Mouse (Mus musculus): ENCODE results near the gene Rnpepl1. TPM values are rescaled to one million over a fixed set of nuclear protein-coding genes. Genes with fewer than 3 reads are reported as not detected.
A peak's percentile ranks its signal among the peaks of the same experiment; 100 is the strongest.

Rnpepl1 gene
- 20.3 and 38.0 TPM in 2 replicates for total RNA-seq (2014; fragmentation: Nextera tagmentation)
- 8.4 and 15.5 TPM in 2 replicates for total RNA-seq (2017)

DNA sequence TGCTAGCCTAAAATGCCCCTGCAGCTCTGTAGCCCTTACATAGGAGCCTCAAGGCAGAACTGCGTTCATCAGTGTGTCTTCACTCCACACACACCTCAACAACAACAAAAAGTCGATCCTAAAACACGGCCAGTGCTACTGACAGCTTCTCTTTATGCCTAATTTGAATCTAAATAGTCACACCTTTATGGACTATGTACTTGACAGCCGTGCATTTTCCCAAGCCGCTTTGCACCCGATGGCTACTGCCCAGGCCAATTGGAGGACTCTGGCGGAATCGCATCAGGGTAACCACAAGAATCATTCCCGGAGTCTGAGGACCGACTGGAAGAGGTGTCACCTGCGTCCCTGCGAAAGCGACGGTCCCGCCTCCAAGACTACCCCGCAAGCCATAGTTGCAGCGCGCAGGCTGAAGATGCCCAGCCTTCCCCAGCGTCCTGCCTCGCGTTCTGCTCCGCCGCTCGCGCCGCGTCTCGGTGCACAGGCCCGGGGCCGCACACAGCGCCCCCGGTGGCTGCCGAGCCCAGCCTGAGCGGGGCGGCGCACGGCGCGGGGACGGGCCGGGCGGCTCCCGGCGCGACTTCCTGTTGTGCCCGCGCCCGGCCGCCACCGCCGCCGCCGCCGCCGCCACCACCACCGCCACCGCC, at the start of gene Rnpepl1:
Gene Rnpepl1 (plus strand): TSS at position 545 of the 647 bp plus-strand sequence.
- peak; percentile 48 for ATAC-seq (replicated peaks; ENCODE audit: poor library complexity, severe bottlenecking)

DNA sequence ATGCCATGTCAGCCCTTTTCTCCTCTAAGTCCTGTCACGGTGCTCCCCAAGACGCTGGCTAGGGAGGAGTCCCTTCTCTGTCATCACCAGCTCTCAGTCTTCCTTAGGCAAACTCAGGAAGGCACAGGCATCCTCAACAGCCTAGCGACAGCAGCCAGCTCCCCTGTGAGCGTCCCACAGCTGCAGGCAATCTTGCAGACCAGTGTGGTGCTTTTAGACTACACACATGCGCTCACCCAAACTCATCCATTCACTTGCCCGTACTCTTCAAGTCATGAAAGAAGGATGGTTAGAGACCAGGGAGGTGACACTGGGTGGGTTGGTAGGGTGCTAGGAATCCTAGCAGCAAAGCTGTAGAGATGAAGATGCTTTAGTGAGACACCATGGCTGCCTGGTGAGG, 49.1 kb upstream of the Rnpepl1 start:
- no peak for ATAC-seq (replicated peaks; ENCODE audit: poor library complexity, severe bottlenecking)

DNA sequence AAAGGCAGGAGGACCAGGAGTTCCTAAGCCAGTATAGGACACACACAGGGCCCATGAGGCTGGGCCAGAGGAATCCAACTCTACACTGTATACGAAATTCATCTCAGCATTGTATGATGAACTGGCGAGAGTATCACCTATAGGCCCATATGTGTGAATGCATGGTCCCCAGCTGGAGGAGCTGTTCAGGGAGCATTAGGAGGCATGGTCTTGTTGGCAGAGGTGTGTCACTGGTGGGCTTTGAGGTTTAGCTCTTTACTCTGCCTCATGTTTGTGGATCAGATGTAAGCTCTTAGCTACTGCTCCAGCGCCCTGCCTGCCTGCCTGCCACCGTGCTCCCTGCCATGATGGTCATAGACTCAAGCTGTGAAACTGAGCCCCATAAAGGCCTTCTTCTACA, 47.3 kb upstream of the Rnpepl1 start:
- no peak for ATAC-seq (replicated peaks; ENCODE audit: poor library complexity, severe bottlenecking)

DNA sequence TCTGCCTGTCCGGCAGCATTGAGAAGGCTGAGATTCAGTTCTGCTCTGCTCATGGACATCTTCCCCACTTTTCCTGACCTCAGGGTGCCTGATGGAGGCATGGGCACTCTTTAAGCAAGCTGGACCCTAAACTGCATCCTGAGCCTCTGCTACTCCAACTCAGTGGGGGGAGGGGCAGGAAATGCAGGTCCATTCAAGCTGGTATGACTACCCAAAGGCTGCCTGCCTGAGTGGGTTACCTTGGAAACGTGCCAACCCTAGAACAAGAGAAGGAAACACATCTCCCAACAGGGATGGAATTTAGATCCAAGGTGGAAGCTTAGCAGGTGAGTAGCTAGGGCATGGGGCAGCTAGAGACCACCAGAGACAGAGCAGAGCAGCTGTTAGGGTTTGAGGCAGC, 44.4 kb upstream of the Rnpepl1 start:
- ATAC-seq (replicated peaks; ENCODE audit: poor library complexity, severe bottlenecking): no peak

DNA sequence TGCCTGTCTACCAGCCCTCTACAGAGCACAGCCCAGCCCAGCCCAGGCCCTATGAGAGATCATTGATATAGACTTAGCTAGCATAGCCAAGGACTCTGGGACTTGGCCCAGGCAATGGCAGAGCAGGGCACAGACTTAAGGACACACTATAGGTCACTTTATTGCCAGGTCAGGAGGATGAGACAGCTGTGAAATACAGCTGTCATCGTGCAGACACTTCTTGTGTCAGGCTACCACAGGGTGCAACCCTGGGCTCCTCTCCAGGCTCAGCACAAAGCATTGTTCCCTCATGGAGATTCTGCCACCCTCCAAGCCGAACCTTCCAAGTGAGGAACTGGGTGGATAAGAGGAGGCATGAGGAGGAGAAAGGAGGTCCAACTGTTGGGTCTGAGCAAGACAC, 40.6 kb upstream of the Rnpepl1 start:
- no peak for ATAC-seq (replicated peaks; ENCODE audit: poor library complexity, severe bottlenecking)

DNA sequence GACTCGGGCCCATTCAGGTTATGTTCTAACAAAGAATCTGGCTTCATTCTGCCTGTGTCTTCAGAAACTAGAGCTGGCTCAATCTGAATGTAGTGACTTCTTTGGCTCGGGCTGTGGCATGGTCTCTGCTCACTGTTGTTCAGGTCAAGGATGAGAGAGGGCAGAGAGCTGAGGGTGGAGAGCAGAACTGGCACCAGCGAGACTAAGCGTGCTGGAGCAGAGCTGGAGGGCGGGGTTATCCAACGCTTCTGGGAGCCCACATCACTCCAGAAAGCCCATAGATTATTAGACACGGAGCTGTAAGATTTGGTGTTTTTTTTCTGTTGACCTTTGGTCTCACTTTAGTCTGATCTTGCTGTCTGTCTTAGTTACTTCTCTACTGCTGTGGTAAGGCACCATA, 37.9 kb upstream of the Rnpepl1 start:
- ATAC-seq (replicated peaks; ENCODE audit: poor library complexity, severe bottlenecking): no peak

DNA sequence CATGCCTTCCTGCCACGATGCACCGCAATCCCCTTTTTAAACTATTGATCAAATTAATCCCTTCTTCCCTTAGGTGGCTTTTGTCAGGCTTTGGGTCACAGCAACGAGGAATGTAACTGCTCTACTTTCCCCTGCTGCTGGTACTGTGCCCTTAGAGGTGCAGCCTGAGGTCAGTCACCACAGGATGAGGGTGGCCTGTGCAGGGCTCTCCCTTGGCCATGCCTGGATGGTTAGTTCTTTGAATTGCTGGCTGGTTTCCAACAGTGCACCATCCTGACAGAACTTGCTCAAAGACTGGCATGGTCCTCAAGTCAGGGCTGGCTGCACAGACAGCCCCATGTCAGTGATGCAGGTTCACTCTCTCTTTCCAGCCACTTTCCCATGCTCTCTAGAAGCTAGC, 36.6 kb upstream of the Rnpepl1 start:
- no peak for ATAC-seq (replicated peaks; ENCODE audit: poor library complexity, severe bottlenecking)

DNA sequence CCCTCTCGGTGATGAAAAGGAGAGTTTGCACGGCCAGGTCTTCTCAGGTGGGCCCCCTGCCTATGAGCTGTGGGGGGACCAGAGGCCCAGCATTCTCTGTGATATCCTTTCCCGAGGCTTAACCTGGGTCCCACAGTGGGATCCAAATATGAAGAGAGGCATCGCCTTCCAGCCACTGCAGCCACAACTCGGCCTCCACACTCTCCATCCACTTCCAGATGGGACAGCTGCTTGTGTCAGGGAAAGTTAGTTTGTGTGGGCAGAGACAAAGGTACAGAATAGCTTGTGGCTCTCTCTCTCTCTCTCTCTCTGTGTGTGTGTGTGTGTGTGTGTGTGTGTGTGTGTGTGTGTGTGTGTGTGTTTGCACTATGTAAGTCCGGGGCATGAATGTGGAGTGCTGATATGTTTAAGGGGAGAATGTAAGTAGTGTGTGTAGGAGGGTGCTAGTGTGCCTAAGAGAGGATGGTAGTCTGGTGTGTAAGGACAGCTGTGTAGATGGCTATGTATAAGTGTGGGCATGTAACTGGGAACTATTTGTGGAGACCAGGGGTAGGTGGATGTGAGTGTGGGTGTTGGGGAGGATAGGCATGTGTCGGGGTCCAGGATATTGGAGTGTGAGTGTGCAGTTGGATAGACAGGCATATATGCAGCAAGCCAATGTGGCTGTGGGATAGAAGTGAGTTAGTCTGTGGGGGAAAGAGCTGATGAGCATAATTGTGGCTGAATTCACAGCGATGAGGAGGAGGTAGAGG, 35.0 kb upstream of the Rnpepl1 start:
- no peak for ATAC-seq (replicated peaks; ENCODE audit: poor library complexity, severe bottlenecking)

DNA sequence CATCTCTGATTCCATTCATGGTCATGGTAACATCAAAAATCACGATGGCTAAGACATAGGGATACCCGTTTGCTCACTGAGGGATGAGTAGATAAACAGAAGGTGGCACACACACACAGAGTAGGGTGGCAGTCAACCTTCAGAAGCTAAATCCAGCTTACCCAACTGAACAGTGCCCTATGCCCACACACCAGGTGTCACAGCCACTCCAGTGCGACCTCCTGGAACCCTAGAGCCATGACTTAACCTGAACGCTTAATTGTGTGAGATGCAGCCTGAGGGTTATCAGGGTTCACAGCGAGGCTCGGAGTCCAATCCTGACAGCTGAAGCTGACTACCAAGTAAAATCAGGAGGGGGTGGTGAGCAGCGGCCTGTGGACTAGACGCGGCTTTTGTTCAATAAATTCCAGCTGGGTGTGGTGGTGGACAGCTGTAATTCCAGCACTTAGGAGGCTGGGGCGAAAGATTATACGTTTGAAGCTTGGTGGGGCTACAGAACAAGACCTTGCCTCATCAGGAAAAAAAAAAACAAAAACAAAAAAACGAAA, 33.1 kb upstream of the Rnpepl1 start:
- ATAC-seq (replicated peaks; ENCODE audit: poor library complexity, severe bottlenecking): no peak

DNA sequence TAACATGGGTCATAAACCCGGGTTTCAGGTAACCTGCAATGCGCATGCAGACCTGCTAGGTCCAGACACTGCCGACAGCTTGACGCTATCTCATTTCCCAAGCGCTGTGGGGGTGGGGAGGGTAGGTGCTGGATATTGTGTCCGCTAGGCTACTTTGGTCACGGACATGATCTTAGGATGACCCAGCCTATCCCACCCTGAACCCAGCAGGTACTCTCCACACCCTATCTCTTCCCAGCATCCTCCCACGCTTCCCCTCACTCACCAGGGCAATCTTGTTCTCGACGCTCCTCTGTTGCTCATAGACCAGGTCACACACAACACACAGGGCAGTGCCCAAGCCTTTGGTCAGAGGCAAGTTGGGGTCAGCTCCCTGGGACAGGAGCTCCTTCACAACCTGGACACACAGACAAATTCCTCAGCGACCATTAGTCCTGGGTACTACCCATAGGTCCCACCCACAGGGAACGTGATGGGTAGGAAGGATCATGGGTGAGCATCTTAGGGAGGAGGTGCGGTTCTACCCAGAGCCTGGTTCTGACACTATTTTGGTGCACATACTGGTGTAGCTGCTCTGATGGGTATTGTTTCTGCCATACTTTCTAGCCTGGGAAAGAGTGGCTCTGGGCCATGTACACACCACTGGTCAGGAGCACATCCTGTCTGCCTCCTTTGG, 32.4 kb upstream of the Rnpepl1 start:
- no peak for ATAC-seq (replicated peaks; ENCODE audit: poor library complexity, severe bottlenecking)

DNA sequence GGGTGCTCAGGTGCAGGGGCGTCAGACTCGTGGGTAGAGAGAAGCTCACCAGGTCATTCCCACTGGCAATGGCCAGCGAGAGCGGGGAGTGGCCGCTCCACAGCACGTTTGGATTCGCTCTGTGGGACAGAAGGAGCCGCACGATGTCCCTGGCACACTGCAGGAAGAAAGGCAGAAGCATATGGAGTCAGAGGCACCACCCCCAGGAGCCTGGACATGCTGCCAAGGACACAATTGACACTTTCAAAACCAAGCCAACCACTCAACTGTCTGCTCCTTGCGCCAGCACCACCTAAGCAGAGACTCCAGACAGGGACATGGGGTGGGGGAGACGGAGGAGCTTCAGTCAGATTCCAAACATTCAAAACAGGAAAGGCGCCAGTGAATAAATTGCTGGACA, 31.3 kb upstream of the Rnpepl1 start:
- no peak for ATAC-seq (replicated peaks; ENCODE audit: poor library complexity, severe bottlenecking)

DNA sequence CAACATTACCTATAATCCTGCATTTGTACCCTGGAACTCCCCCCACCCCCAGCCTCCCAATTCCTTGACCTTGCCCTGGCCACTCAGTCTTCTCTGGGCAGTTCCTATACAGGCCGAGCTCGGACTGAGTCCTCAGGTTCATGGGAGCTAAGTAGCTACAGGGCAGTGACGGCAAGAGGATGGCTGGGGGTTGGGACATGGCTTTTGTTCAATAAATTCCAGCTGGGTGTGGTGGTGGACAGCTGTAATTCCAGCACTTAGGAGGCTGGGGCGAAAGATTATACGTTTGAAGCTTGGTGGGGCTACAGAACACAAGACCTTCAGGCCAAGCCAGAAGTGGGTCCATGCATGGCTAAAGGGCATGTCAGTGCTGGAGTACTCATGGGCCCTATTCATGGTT, 30.5 kb upstream of the Rnpepl1 start:
- no peak for ATAC-seq (replicated peaks; ENCODE audit: poor library complexity, severe bottlenecking)

DNA sequence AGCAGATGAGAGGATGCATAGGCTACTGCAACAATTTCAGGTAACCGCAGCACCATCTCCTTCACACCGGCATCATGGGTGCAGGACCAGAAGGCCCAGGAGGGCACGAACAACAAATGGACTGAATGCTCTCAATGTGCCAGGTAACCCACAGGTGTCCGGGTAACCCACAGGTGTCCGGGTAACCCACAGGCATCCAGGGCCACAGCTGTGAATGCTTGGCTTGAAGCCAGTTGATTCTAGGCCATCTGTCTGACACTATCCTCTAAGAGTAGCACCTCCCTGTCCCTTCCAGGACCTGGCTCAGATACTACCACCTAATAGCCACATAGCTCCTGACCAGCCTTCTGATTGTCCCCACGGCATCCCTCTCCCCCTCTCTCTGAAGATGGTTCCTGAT, 28.6 kb upstream of the Rnpepl1 start:
- ATAC-seq (replicated peaks; ENCODE audit: poor library complexity, severe bottlenecking): no peak

DNA sequence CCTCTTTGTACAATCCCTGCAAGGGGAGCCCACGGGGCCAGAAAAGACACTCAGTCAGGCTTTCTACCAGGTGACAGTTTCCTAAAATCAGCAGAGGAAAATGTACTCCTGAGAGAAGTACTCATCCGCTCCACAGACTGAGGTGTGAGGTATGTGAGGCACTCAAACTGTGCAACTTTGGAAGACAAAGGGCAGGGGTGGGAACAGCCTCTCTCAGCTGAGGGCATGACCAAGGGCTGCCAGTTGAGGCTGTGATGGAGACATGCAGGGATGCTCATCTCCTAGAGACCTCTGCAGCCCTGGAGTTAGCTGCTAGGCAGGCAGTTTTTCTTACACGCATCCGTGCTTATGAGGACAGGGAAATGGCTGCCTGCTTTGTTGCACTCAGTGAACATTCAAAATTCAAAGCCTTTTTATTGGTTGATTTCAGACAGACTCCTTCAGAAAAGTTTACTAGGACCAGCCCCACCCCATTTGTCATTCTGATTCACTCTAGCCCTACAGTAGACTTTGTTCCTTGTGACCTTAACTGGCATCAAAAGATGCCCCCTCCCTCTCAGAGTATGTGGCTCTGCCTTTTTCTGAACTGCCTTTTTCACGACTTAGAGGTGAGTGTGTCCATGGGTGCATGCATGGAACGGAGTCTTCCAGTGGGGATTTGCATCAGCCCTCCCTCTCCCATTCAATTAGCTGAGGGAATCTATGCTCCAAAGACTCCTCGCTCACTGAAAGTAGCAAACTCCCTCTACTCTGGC, 21.5 kb upstream of the Rnpepl1 start:
- ATAC-seq (replicated peaks; ENCODE audit: poor library complexity, severe bottlenecking): no peak

DNA sequence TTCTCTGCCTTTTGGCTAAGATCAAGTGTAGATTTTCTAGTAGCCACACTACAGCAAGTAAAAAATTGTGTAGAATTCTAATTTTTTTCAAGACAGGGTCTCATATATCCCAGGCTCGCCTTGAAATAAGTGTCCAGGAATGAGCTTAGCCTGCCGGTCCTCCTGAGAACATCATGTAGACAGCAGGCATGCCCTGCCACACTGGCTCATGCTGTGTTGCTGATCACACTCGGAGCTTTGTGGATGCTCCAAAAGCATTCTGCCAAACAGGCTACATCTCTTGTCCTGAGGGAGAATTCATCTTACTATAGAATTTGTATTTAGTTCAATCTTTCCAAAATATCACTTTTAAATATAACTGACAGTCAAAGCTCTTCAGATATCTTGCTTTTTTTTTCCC, 17.8 kb upstream of the Rnpepl1 start:
- ATAC-seq (replicated peaks; ENCODE audit: poor library complexity, severe bottlenecking): no peak

DNA sequence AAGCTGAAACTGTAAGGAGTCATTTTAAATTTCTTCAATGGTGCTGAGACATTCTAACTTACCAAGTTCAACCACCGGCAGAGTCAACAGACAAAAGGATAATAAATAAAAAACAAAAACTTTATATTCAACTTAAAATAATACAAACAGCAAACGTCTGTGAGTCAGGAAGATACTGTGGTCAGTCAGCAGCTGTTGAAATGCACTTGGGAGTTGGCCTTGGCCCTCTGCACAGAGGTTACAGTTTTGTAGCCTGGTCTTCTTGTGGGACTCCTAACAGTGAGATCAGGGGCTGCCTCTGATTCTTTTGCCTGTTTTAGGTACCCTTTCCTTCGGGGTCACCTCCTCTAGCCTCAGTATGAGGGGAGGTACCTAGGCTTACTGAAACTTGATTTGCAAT, 16.7 kb upstream of the Rnpepl1 start:
- no peak for ATAC-seq (replicated peaks; ENCODE audit: poor library complexity, severe bottlenecking)

DNA sequence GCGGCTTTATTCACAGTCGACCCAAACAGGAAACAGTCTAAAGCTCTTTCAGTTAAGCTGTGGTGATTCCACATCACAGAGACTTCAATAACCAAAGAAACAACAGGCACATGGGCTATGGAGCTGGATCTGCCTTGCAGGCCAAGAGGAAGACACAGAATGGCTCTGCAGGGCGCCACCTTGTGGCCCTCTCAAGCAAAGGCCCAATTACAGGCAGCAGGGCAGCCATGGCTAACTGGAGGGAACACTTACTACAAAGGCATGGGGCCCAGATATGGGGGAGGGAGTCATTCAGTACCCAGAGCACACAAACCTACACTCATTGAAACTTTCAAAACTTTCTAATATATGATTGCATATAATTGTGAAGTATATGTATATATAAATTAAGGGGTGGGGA, 15.5 kb upstream of the Rnpepl1 start:
- ATAC-seq (replicated peaks; ENCODE audit: poor library complexity, severe bottlenecking): peak; percentile 97

DNA sequence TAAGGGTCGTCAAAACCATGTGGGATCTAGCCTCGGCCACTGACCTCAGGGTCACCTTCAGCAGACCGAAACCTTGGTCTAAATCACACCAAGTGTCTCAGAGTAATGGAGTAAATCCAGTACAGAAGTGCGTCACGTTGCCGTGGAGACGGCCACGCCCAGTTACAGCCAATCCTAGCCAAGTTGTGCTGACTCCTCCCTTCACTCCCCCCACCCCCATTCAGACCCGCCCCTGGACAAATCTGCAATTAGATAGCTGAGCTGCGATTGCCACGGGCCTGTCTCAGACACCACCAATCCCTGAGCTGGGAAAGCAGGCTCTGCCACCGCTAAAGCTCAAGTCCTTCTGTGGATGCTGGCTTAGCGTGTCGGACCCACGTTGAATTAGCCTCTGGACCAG, 7.8 kb upstream of the Rnpepl1 start, which contains the start of gene Ankmy1:
Gene Ankmy1 (minus strand): TSS at position 121 of the 400 bp plus-strand sequence.
- no peak for ATAC-seq (replicated peaks; ENCODE audit: poor library complexity, severe bottlenecking)

DNA sequence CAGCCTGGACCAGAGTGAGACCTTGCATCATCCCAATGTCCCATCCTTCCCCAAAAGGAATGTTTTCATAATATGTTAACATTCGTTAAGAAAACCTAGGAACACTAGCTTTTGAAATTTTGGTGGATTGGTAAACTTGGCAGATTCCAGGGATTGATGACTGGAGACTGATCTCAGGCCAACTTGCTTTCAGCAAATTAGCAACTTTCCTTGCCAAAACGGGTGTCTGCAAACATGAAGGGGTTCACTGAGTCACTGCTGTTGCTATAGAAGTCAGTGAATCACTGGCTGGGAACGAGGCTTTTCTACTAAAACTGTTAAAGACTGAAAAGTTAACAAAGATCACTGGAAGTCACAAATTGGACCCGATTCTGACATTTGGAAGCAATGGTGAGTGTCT, 7.0 kb upstream of the Rnpepl1 start:
- no peak for ATAC-seq (replicated peaks; ENCODE audit: poor library complexity, severe bottlenecking)

DNA sequence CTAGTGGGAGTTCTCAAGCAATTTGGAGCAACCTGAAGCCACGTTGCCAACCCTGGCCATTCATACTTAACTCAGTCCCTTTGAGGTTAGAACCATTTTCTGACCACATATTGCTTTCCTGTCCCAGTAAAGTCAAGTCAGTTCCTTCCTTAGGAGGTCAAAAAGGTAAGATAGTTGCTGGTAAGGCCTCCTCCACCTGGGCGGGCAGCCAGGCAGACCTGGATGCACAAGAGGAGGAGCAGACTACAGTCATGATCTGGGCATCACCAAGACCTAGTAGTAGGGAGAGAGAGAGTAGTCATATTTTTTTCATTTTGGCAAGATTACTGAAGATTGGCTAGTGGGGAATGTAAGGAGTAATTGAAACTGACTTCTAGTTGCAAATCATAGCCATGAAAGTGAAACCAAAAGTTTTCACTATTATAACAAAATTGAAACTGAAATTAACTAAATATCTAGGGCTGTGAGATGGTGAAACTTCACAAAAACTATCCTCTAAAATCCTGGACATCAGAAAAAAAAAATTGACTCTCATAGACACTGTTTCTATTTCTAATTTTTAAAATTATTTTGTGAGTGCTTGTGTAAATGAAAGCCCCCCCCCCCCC, 4.8 kb upstream of the Rnpepl1 start:
- no peak for ATAC-seq (replicated peaks; ENCODE audit: poor library complexity, severe bottlenecking)
